Mouse (Mus musculus): Measurements from ENCODE around the gene Hoxc9. TPM values are rescaled to one million over a fixed set of nuclear protein-coding genes. Genes with fewer than 3 reads are reported as not detected.

Hoxc9 gene
- polyA plus RNA-seq, 1 experiment from 2014 or later, result not detected

- no peak overlapping the region for H3K4me3 ChIP-seq
- H3K27ac ChIP-seq, result no peak overlapping the region
- peaks cover 97% of the 10 kb centered on the region for H3K27me3 ChIP-seq
- H3K9me3 ChIP-seq, result no peaks in the 10 kb centered on the region
- 1% methylated on average over 12 of the region's 12 CpGs for WGBS
- 0 out of 2 replicates have a peak, but pooled peaks cover 4% of the 10 kb centered on the region for H3K4me1 ChIP-seq
- ATAC-seq (ENCODE audit: insufficient number of reproducible peaks, insufficient read depth, low FRiP score, low TSS enrichment), result no peak
- H3K36me3 ChIP-seq, result no peaks in the 10 kb centered on the region
- H3K4me2 ChIP-seq (replicated peaks), result no peak overlapping the region
- H3K9ac ChIP-seq, result no peak overlapping the region
Measured at GRCm38 (mm10) chr15:102970740-102971139, 5.5 kb upstream of the Hoxc9 start.

GRCm38 (mm10) chr15:102972254-102972653 lies 4.0 kb upstream of the Hoxc9 start:
- H3K27me3 ChIP-seq, result peaks cover 97% of the 10 kb centered on the region
- WGBS, result under 1% methylated on average over 21 of the region's 21 CpGs
- H3K4me2 ChIP-seq (replicated peaks), result no peak overlapping the region
- no peak overlapping the region for H3K4me3 ChIP-seq
- H3K9me3 ChIP-seq, result no peaks in the 10 kb centered on the region
- no peak overlapping the region for H3K27ac ChIP-seq
- H3K4me1 ChIP-seq, result no peaks in the 10 kb centered on the region
- no peak for ATAC-seq (ENCODE audit: insufficient number of reproducible peaks, insufficient read depth, low FRiP score, low TSS enrichment)
- H3K36me3 ChIP-seq, result no peaks in the 10 kb centered on the region
- H3K9ac ChIP-seq, result no peak overlapping the region

GRCm38 (mm10) chr15:102972753-102973152 lies 3.5 kb upstream of the Hoxc9 start:
- WGBS, result 3% methylated on average over 6 of the region's 6 CpGs
- H3K27ac ChIP-seq, result no peak overlapping the region

GRCm38 (mm10) chr15:102975034-102975433 lies 1.2 kb upstream of the Hoxc9 start:
- no peak overlapping the region for H3K27ac ChIP-seq
- 5% methylated on average over 7 of the region's 7 CpGs for WGBS
- no peaks in the 10 kb centered on the region for H3K36me3 ChIP-seq
- H3K9me3 ChIP-seq, result no peaks in the 10 kb centered on the region
- H3K27me3 ChIP-seq, result peaks cover 99% of the 10 kb centered on the region
- no peak overlapping the region for H3K4me3 ChIP-seq
- H3K4me1 ChIP-seq, result no peaks in the 10 kb centered on the region
- ATAC-seq (ENCODE audit: insufficient number of reproducible peaks, insufficient read depth, low FRiP score, low TSS enrichment), result no peak
- no peak overlapping the region for H3K4me2 ChIP-seq (replicated peaks)
- H3K9ac ChIP-seq, result no peak overlapping the region

More at GRCm38 (mm10) chr15:102972753-102973152, 3.5 kb upstream of the Hoxc9 start:
- H3K9ac ChIP-seq, result no peak overlapping the region
- ATAC-seq (ENCODE audit: insufficient number of reproducible peaks, insufficient read depth, low FRiP score, low TSS enrichment), result no peak
- peaks cover 97% of the 10 kb centered on the region for H3K27me3 ChIP-seq
- no peak overlapping the region for H3K4me2 ChIP-seq (replicated peaks)
- no peaks in the 10 kb centered on the region for H3K4me1 ChIP-seq
- no peaks in the 10 kb centered on the region for H3K9me3 ChIP-seq
- H3K36me3 ChIP-seq, result no peaks in the 10 kb centered on the region
- no peak overlapping the region for H3K4me3 ChIP-seq

- WGBS, result 1% methylated on average over 21 of the region's 21 CpGs
- ATAC-seq (ENCODE audit: insufficient number of reproducible peaks, insufficient read depth, low FRiP score, low TSS enrichment), result no peak
- no peaks in the 10 kb centered on the region for H3K9me3 ChIP-seq
- no peaks in the 10 kb centered on the region for H3K4me1 ChIP-seq
- no peaks in the 10 kb centered on the region for H3K36me3 ChIP-seq
- peaks cover 99% of the 10 kb centered on the region for H3K27me3 ChIP-seq
- H3K27ac ChIP-seq, result no peak overlapping the region
- H3K4me2 ChIP-seq (replicated peaks), result no peak overlapping the region
- H3K9ac ChIP-seq, result no peak overlapping the region
- H3K4me3 ChIP-seq, result no peak overlapping the region
Measured at GRCm38 (mm10) chr15:102975688-102976111, 539 bp upstream of the Hoxc9 start.

GRCm38 (mm10) chr15:102976631-102977422 lies 588 bp downstream of the Hoxc9 start:
- Histone ChIP-seq H3K9ac (no peak overlapping the region), H3K4me2 (replicated peaks) (no peak overlapping the region), H3K27me3 (peaks cover 100% of the 10 kb centered on the region), H3K27ac (no peak overlapping the region), H3K36me3 (no peaks in the 10 kb centered on the region), H3K4me3 (0 out of 2 replicates have a peak overlapping the region, but pooled peaks have one; percentile 6), H3K9me3 (no peaks in the 10 kb centered on the region), H3K4me1 (0 out of 2 replicates have a peak, but pooled peaks cover 1% of the 10 kb centered on the region)
- 2% methylated on average over 37 of the region's 37 CpGs for WGBS
- no peak for ATAC-seq (ENCODE audit: insufficient number of reproducible peaks, insufficient read depth, low FRiP score, low TSS enrichment)

DNA sequence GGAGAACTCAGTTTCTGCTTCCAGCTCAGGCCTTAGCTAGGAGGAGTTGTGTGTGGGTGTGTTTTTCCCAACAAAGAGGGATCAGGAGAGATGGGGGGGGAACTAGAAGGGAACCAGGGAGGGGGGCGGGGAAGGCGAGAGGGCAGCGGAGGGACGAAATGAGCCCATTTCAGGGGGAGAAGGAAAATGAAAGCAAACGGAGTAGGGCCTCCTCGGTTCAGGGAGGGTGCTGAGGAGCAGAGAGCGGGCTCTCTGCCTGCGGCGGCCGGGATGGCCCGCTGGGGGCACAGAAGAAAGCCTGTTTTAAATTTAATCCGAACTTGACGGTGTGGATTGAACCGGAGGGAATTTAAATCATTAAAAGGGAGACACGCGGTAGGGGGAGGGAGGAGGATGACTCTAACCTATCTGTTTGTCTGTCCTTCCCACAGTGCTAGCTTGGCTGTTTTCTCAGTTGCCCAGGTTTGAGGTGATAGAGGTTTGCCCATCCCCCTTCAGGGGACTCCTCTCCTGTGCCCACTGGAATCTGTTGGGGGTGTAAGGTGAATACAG lies 1.3 kb downstream of the Hoxc9 start:
- Histone ChIP-seq H3K27ac (no peak overlapping the region), H3K4me1 (0 out of 2 replicates have a peak, but pooled peaks cover 3% of the 10 kb centered on the region), H3K9me3 (no peaks in the 10 kb centered on the region), H3K4me2 (replicated peaks) (no peak overlapping the region), H3K36me3 (no peaks in the 10 kb centered on the region), H3K4me3 (no peak overlapping the region), H3K27me3 (peaks cover 100% of the 10 kb centered on the region), H3K9ac (no peak overlapping the region)
- ATAC-seq (ENCODE audit: insufficient number of reproducible peaks, insufficient read depth, low FRiP score, low TSS enrichment), result no peak
- 1% methylated on average over 16 of the region's 16 CpGs for WGBS

DNA sequence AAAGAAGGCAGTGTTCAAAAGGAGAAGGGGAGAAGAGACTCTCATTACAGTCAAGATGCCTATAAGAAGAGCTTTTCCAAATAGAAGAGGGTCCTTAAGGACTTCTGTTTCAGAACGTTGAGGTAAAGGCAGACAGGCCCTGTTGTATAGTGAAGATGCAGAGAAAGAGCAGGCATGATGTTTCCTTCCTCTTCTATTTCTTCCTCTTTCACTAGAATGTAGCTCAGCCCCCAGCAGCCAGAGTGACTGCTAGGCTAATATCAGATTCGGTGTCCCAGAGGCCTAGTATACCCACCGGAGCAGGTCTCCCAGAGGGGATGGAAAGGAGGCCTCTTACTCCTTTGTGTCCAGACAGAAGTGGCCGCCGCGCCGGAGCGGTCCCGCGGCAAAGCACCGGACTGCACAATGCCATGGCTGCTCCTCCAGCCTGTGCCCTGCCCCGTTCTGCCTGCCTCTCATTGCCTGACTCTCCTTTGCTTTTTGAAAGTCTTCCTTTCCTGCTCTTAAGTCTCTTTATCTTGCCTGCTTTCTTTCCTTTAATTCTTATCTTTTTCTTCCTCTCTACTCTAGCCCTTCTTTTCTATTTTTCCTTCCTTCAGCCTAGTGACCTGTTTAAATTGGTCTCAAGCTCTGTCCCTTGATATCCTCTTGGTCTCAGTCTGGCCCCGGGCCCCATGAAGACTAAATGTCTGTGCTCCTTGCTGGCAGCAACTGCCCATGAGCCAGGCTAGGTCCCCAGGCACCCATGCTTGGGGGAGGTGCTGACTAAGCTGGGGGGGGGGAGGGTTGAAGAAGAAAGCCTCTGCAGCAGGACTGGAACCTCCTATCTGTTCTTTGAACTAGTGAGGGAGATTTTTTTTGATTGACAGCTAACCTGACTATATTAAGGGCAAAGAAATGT lies 2.6 kb downstream of the Hoxc9 start:
- no peak for ATAC-seq (ENCODE audit: insufficient number of reproducible peaks, insufficient read depth, low FRiP score, low TSS enrichment)
- WGBS, result under 1% methylated on average over 13 of the region's 13 CpGs
- no peak overlapping the region for H3K9ac ChIP-seq
- H3K27ac ChIP-seq, result no peak overlapping the region
- H3K4me1 ChIP-seq, result 0 out of 2 replicates have a peak, but pooled peaks cover 3% of the 10 kb centered on the region
- H3K36me3 ChIP-seq, result no peaks in the 10 kb centered on the region
- no peaks in the 10 kb centered on the region for H3K9me3 ChIP-seq
- peaks cover 100% of the 10 kb centered on the region for H3K27me3 ChIP-seq
- no peak overlapping the region for H3K4me2 ChIP-seq (replicated peaks)
- no peak overlapping the region for H3K4me3 ChIP-seq

DNA sequence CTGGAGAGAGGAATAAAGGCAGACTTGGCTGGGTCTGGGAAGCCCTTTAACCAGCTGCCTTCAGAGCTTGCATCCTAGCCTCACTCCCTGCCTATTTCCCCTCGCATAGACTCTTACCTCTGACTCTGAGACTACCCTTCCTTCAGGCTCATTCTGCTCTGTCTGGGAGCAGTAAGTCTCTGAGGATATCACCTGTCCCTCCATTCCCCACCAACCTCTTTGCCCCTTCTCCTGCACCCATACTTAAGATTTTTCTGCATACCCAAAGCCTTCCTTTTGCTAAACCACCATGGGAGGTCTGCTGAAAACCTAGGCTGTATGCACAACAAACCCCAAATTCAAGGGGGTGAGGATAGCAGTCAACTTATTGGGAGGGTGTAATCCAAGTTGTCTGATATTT lies 3.7 kb downstream of the Hoxc9 start:
- no peak overlapping the region for H3K9ac ChIP-seq
- H3K27me3 ChIP-seq, result peaks cover 100% of the 10 kb centered on the region
- 0% methylated on average over 1 of the region's 1 CpGs for WGBS
- no peak overlapping the region for H3K4me2 ChIP-seq (replicated peaks)
- H3K9me3 ChIP-seq, result no peaks in the 10 kb centered on the region
- no peak overlapping the region for H3K27ac ChIP-seq
- no peak overlapping the region for H3K4me3 ChIP-seq
- no peaks in the 10 kb centered on the region for H3K36me3 ChIP-seq
- no peak for ATAC-seq (ENCODE audit: insufficient number of reproducible peaks, insufficient read depth, low FRiP score, low TSS enrichment)
- 0 out of 2 replicates have a peak, but pooled peaks cover 3% of the 10 kb centered on the region for H3K4me1 ChIP-seq

DNA sequence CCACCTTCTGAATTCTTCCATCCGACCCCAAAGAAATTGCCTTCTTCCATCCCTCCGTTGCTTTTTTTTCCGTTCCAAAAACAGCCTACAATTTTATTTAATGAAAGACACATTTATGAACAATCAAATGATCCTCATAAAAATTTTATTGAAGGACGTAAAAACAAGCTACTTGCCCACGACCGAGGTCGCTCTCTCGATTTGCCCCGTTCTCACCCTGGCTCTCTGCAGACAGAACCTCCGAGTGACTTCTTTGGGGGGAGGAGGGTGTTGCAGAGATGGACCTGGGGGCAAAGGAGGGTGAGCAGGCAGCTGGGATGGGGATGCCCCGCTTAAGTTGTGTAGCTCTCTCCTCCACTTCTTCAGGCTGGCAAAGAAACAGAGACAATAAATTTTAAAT lies 4.1 kb downstream of the Hoxc9 start:
- Histone ChIP-seq H3K9ac (no peak overlapping the region), H3K27ac (no peak overlapping the region), H3K36me3 (no peaks in the 10 kb centered on the region), H3K4me1 (0 out of 2 replicates have a peak, but pooled peaks cover 3% of the 10 kb centered on the region), H3K4me3 (no peak overlapping the region), H3K4me2 (replicated peaks) (no peak overlapping the region), H3K9me3 (no peaks in the 10 kb centered on the region), H3K27me3 (peaks cover 100% of the 10 kb centered on the region)
- no peak for ATAC-seq (ENCODE audit: insufficient number of reproducible peaks, insufficient read depth, low FRiP score, low TSS enrichment)
- 2% methylated on average over 11 of the region's 11 CpGs for WGBS

- Histone ChIP-seq H3K4me3 (no peak overlapping the region), H3K4me1 (0 out of 2 replicates have a peak, but pooled peaks cover 3% of the 10 kb centered on the region), H3K9ac (no peak overlapping the region), H3K36me3 (no peaks in the 10 kb centered on the region), H3K27me3 (peaks cover 100% of the 10 kb centered on the region), H3K9me3 (no peaks in the 10 kb centered on the region), H3K4me2 (replicated peaks) (peak overlapping the region; percentile 11; the same call in 1 of the 2 replicates), H3K27ac (no peak overlapping the region)
- no peak for ATAC-seq (ENCODE audit: insufficient number of reproducible peaks, insufficient read depth, low FRiP score, low TSS enrichment)
- WGBS, result 1% methylated on average over 14 of the region's 14 CpGs
Measured at GRCm38 (mm10) chr15:102980912-102981311, 4.7 kb downstream of the Hoxc9 start.

Measured in embryonic facial prominence, embryonic 12.5 days (tissue).